Mouse (Mus musculus) heart, embryonic 11.5 days (tissue): ENCODE data around the gene Tyk2. TPM values are rescaled to one million over a fixed set of nuclear protein-coding genes. Genes with fewer than 3 reads are reported as not detected.
A peak's percentile ranks its signal among the peaks of the same experiment; 100 is the strongest.

ENCODE experiments used
- ATAC-seq: fragments of 200-750 bp; cut with Nextera tagmentation; replicated peaks from 2 replicates; pipeline ENCODE4 v1.8.0; 2017; ENCODE audit warnings: moderate library complexity; ENCODE audit not compliant: insufficient number of reproducible peaks, low FRiP score, low TSS enrichment
- H3K27ac ChIP-seq: fragments of 300-500 bp; sonication (generic); 2 replicates; pipeline ENCODE4 v1.5.1; 2014; ENCODE audit warnings: mild to moderate bottlenecking, low read depth, low read length
- H3K27me3 ChIP-seq: fragments of 300-500 bp; sonication (generic); 2 replicates; pipeline ENCODE4 v1.6.1; 2014; ENCODE audit warnings: mild to moderate bottlenecking, low read length, mixed read lengths; ENCODE audit not compliant: control insufficient read depth, insufficient read depth
- H3K36me3 ChIP-seq: fragments of 300-500 bp; sonication (generic); 2 replicates; pipeline ENCODE4 v1.6.1; 2014; ENCODE audit warnings: mild to moderate bottlenecking, low read length, moderate library complexity, mixed read lengths; ENCODE audit not compliant: control insufficient read depth, insufficient read depth
- H3K4me1 ChIP-seq: fragments of 300-500 bp; sonication (generic); 2 replicates; pipeline ENCODE4 v1.6.1; 2014; ENCODE audit warnings: low read length; ENCODE audit not compliant: control insufficient read depth, insufficient read depth
- H3K4me2 ChIP-seq: fragments of 300-500 bp; sonication (generic); 2 replicates; pipeline ENCODE4 v1.6.1; 2014; ENCODE audit warnings: mild to moderate bottlenecking, moderate library complexity
- H3K4me3 ChIP-seq: fragments of 300-500 bp; sonication (generic); 2 replicates; pipeline ENCODE4 v1.5.1; 2014; ENCODE audit warnings: low read depth, low read length
- H3K9ac ChIP-seq: fragments of 300-500 bp; sonication (generic); 2 replicates; pipeline ENCODE4 v1.6.1; 2014; ENCODE audit warnings: mild to moderate bottlenecking, low read depth, low read length, moderate library complexity
- H3K9me3 ChIP-seq: fragments of 300-500 bp; sonication (generic); replicated peaks from 2 replicates; pipeline ENCODE4 v1.6.1; 2016; ENCODE audit warnings: low read length; ENCODE audit not compliant: control insufficient read depth
- WGBS: fragments of 180-500 bp; shearing (Covaris S2); extraction: QIAGEN DNeasy Blood & Tissue Kit; methylation state at CpG from one replicate; pipeline ENCODE4 v1.1.7; 2014; ENCODE audit not compliant: insufficient replicate concordance; 5-methylcytosine and 5-hydroxymethylcytosine counted together
- polyA plus RNA-seq: library from polyadenylated mRNA; unstranded; fragments of >200 nt; fragmentation: Nextera tagmentation; extraction: Ambion mirVana; gene quantifications from 2 replicates; pipeline ENCODE4 v1.2.1, GENCODE M21; 2014

Gene Tyk2
- polyA plus RNA-seq, 1 experiment from 2014 or later: 9.4 TPM

DNA sequence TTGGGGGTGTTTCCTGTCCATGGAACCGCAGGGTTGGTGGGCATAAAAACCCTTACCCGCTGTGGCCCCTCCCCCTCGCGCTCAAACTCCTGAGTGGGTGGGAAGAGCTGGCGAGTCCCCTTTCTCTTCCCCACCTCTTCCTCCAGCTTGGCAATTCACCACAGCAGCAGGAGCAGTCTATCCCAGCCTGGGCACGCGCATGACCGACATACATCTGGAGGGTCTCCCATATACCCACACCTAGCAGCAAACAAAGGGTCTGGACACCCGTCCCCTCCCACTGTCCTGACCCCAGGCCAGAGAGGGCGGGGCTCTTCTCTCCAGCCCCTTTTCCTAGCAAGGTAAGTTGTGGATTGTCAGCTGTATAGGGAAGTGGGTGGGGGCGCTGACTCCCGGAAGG lies 22.3 kb upstream of the Tyk2 start:
- Histone ChIP-seq H3K9me3 (no peaks in the 10 kb centered on the region), H3K4me3 (peak overlapping the region; percentile 42), H3K27ac (peak overlapping the region; percentile 51), H3K4me2 (peak overlapping the region; percentile 68), H3K9ac (peak overlapping the region; percentile 56), H3K36me3 (no peaks in the 10 kb centered on the region), H3K27me3 (no peaks in the 10 kb centered on the region), H3K4me1 (peaks cover 18% of the 10 kb centered on the region)
- 3% methylated on average over 12 of the region's 12 CpGs for WGBS
- ATAC-seq: peak; percentile 39

DNA sequence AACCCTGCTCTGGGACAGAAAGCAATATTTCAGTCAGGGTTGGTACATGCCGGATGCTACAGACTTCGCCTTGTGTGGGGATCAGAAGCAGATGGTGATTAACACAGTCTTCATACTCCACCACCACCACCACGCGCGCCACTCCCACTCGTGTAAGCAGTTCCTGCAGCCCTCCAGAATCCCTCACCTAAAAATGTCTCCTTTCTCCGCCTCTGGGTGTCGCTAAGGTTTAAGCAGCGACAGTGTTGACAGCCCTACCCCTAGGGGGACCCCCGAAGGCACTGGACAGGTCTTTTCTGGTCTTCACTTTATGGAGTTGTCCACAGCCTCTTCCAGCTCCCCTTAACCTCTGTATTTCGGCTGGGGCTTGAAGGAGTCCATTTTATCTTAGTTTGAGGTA lies 21.7 kb upstream of the Tyk2 start:
- H3K36me3 ChIP-seq: no peaks in the 10 kb centered on the region
- peak overlapping the region; percentile 68 for H3K4me2 ChIP-seq
- peak overlapping the region; percentile 42 for H3K4me3 ChIP-seq
- H3K9ac ChIP-seq: peak overlapping the region; percentile 56; the same call in 1 of the 2 replicates
- H3K9me3 ChIP-seq: no peaks in the 10 kb centered on the region
- WGBS: 2% methylated on average over 11 of the region's 11 CpGs
- peak overlapping the region; percentile 51 for H3K27ac ChIP-seq
- H3K27me3 ChIP-seq: no peaks in the 10 kb centered on the region
- peaks cover 24% of the 10 kb centered on the region for H3K4me1 ChIP-seq
- ATAC-seq: 0 out of 2 replicates have a peak, but pooled peaks have one; percentile 17

DNA sequence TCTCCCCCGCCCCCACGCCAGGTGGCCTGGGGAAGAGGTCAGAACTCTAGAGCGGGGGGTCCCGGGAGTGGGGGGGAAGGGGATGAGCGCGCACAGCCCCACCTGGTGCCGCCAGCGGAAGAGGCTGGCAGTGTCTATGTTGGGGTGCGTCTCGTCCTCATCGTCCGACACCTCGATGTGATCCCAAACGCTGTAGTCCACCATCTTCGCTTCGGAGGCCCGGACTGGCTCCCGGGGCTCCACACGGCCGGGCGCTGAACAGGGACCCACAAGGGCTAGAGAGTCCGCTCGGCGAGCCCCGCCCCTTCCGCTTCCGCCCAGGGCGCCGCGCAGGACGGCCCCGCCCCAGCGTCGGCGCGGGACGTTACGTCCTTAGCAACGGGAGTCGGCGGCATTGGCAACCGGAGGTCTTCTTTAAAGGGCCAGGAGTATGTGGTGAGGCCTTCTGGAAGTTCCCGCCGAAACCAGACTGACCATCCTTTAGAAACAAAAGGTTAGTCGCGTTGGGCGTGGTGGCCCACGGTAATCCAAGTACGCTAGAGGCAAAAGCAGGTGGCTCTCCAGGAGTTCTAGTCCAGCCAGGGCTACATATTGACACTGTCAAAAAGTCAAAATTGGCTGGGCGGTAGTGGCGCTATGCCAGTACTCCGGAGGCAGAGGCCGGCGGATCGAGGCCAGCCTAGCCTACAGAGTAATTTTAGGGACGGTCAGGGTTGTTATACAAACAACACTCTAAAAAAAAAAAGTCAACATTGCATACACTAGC lies 18.8 kb upstream of the Tyk2 start, which contains the start of gene Cdc37:
Gene Cdc37, minus strand, starts transcription at position 329 of the 766 bp plus-strand sequence.
- peak within 1 kb of the TSS; percentile 62 for H3K27ac ChIP-seq
- 4% methylated on average over 56 of the region's 56 CpGs for WGBS

DNA sequence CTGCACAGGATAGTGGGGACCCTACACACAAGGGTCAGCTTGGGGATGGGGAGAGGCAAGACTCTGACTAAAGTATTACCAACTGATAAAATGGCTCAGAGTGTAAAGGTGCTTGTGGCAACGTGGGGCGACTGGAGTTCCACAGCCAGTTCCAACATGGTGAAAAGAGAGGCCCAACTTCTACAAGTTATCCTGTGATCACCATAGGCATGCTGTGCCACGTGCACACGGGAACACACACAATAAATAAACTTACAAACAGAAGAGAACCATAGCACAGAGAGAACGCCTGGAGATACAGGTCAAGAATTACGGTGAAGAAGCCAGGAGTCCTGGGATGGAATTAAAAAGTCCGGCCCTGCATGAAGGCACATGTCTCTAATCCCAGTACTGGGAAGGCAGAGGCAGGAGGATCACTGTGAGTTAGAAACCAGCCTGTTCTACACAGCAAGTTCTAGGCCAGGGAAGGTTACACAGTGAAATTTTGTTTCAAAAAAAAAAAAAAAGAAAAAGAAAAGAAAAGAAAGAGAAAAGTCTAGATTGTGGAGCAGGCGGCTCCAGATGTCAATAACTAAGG lies 18.1 kb upstream of the Tyk2 start:
- Histone ChIP-seq H3K4me3 (peak overlapping the region; percentile 73), H3K4me1 (peaks cover 43% of the 10 kb centered on the region), H3K27me3 (no peaks in the 10 kb centered on the region), H3K27ac (peak overlapping the region; percentile 62; the same call in 1 of the 2 replicates), H3K4me2 (peak overlapping the region; percentile 92), H3K9me3 (no peaks in the 10 kb centered on the region), H3K36me3 (0 out of 2 replicates have a peak, but pooled peaks cover 2% of the 10 kb centered on the region), H3K9ac (peak overlapping the region; percentile 82)
- 6% methylated on average over 8 of the region's 8 CpGs for WGBS
- no peak for ATAC-seq

More for the DNA sequence above, 18.8 kb upstream of the Tyk2 start, which contains the start of gene Cdc37:
- Histone ChIP-seq H3K36me3 (no peaks in the 10 kb centered on the region), H3K9ac (peak within 1 kb of the TSS; percentile 82), H3K4me3 (peak within 1 kb of the TSS; percentile 73), H3K9me3 (no peaks in the 10 kb centered on the region), H3K27me3 (no peaks in the 10 kb centered on the region), H3K4me2 (peak within 1 kb of the TSS; percentile 92), H3K4me1 (peaks cover 44% of the 10 kb centered on the region)
- peak; percentile 91 for ATAC-seq

DNA sequence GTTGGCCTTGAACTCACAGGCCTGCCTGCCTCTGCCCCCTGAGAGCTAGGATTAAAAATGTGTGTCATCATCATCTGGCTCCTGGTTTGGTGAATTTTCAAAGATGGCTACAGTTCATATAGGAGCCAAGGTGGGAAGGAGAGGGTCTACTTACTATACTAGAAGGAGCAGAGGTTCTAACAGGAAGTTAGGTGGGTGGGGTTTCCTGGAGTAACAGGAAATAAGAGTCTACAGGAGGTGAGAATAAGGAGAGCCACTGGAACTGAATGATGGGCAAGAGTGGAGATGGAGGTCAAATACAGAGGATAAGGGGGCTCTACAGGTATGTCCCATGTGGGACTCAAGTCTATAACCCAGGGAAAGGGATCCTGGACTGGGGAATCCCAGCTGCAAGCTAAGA lies 17.4 kb upstream of the Tyk2 start:
- no peak for ATAC-seq
- no peaks in the 10 kb centered on the region for H3K27me3 ChIP-seq
- no peak overlapping the region for H3K27ac ChIP-seq
- H3K36me3 ChIP-seq: 0 out of 2 replicates have a peak, but pooled peaks cover 2% of the 10 kb centered on the region
- peak overlapping the region; percentile 73 for H3K4me3 ChIP-seq
- H3K9ac ChIP-seq: peak overlapping the region; percentile 82
- H3K9me3 ChIP-seq: no peaks in the 10 kb centered on the region
- peaks cover 36% of the 10 kb centered on the region for H3K4me1 ChIP-seq
- peak overlapping the region; percentile 92 for H3K4me2 ChIP-seq

DNA sequence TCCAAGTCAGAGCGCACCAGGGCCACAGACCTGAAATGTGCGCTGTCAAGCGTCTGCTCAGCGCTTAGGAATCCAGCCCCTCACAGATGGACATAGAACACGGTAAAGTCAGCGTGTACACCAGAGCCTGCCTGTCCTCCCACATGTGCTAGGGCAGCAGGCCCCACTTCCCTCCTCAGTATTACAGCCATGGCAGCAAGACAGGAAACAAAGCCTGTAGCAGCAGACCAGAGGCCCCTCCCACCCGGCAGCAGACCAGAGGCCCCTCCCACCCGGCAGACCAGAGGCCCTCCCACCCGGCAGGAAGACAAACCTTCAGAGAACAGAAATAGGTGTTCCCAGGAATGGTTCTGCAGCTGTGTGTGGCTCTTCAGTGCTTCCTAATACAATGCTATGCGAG lies 15.7 kb upstream of the Tyk2 start:
- peak overlapping the region; percentile 58 for H3K4me2 ChIP-seq
- H3K4me1 ChIP-seq: peaks cover 36% of the 10 kb centered on the region
- no peak overlapping the region for H3K27ac ChIP-seq
- 0 out of 2 replicates have a peak overlapping the region, but pooled peaks have one; percentile 1 for H3K4me3 ChIP-seq
- no peaks in the 10 kb centered on the region for H3K27me3 ChIP-seq
- H3K36me3 ChIP-seq: peaks cover 15% of the 10 kb centered on the region
- H3K9me3 ChIP-seq: no peaks in the 10 kb centered on the region
- no peak for ATAC-seq
- peak overlapping the region; percentile 36 for H3K9ac ChIP-seq
- WGBS: 47% methylated on average over 10 of the region's 10 CpGs

DNA sequence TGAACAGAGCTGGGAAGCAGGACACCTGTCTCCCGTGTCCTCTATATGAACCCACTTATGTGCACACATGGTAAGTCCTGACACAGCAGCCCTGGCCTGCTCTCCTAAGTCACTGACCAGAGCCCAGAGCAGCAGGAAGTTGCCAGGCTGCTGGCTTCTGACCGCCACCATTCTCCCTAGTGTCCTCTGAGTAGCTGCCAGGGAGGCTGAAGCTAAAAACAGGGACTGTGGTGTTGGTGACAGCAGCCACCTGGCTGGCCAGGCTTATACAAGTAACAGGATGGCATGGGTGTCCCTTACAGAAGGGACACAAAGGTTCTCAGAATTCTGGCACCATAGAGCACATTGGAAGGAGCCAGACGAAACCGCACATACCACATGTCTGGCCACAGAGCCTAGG lies 14.4 kb upstream of the Tyk2 start:
- no peaks in the 10 kb centered on the region for H3K27me3 ChIP-seq
- no peaks in the 10 kb centered on the region for H3K9me3 ChIP-seq
- peaks cover 24% of the 10 kb centered on the region for H3K36me3 ChIP-seq
- peaks cover 36% of the 10 kb centered on the region for H3K4me1 ChIP-seq
- H3K9ac ChIP-seq: no peak overlapping the region
- ATAC-seq: no peak
- no peak overlapping the region for H3K4me2 ChIP-seq
- no peak overlapping the region for H3K4me3 ChIP-seq
- 91% methylated on average over 4 of the region's 4 CpGs for WGBS
- H3K27ac ChIP-seq: no peak overlapping the region

DNA sequence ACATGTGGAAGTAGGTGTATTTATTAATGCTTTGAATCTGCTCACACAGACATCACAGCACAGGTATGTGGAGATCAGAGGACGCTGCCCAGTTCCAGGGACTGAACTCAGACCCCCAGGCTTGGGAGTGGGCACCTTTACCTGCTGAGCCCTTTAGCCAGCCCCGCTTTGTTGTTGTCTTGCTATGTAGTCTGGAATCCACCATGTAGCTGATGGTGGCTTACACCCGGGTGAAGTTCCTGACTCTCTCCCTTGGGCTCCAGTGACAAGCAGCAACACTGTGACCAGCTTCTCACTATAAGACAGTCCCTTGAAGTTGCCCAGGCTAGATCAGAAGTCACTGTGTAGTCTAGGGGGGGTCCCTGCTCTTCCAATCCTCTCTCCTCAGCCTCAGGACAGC lies 13.3 kb upstream of the Tyk2 start:
- 93% methylated on average over 3 of the region's 3 CpGs for WGBS
- Histone ChIP-seq H3K4me1 (peaks cover 34% of the 10 kb centered on the region), H3K4me2 (no peak overlapping the region), H3K36me3 (peaks cover 35% of the 10 kb centered on the region), H3K9ac (no peak overlapping the region), H3K9me3 (no peaks in the 10 kb centered on the region), H3K4me3 (no peak overlapping the region), H3K27me3 (no peaks in the 10 kb centered on the region), H3K27ac (no peak overlapping the region)
- no peak for ATAC-seq
